Mouse (Mus musculus): ENCODE results near the gene Olfr720. TPM values are rescaled to one million over a fixed set of nuclear protein-coding genes. Genes with fewer than 3 reads are reported as not detected.

Gene Olfr720
- polyA plus RNA-seq (2012; ENCODE audit: low replicate concordance), result not detected in 2 replicates

GRCm38 (mm10) chr14:14186738-14187137 lies at the start of gene Olfr720:
Gene Olfr720 (minus strand): TSS chr14:14186838.

Other genes starting within 250 kb of the Olfr720 start
- gene Atxn7, start 225.4 kb downstream of the Olfr720 start, polyA plus RNA-seq (2012; ENCODE audit: low replicate concordance), result 11.5 and 26.4 TPM in 2 replicates
- gene Thoc7, start 225.0 kb downstream of the Olfr720 start, polyA plus RNA-seq (2012; ENCODE audit: low replicate concordance), result 3.3 and 6.3 TPM in 2 replicates
- gene Psmd6, start 65.9 kb downstream of the Olfr720 start, polyA plus RNA-seq (2012; ENCODE audit: low replicate concordance), result 42.1 and 52.2 TPM in 2 replicates
- gene Olfr31, start 136.0 kb upstream of the Olfr720 start, polyA plus RNA-seq (2012; ENCODE audit: low replicate concordance), result 0.05 TPM in 1 of 2 replicates, not detected in the other
- 24.9 and 27.2 TPM in 2 replicates for gene Il3ra, start 159.4 kb upstream of the Olfr720 start, polyA plus RNA-seq (2012; ENCODE audit: low replicate concordance)
- not detected in 2 replicates for gene Olfr721-ps1, start 214.5 kb upstream of the Olfr720 start, polyA plus RNA-seq (2012; ENCODE audit: low replicate concordance)